Mouse (Mus musculus) liver, adult 2 months (tissue): ENCODE data around the gene Prdx2. TPM values are rescaled to one million over a fixed set of nuclear protein-coding genes. Genes with fewer than 3 reads are reported as not detected.
A peak's percentile ranks its signal among the peaks of the same experiment; 100 is the strongest.

Experiments
- DNase-seq: peaks from one replicate; pipeline ENCODE4 v3.0.0-alpha.2; 2011; ENCODE audit warnings: low read depth, low spot score; ENCODE audit errors: extremely low read depth
- H3K27ac ChIP-seq: fragments of 200-500 bp; replicated peaks from 2 replicates; pipeline ENCODE4 v1.5.1; 2012; ENCODE audit warnings: low read depth, mild to moderate bottlenecking, control low read depth, inconsistent platforms, low read length; ENCODE audit not compliant: insufficient read depth
- H3K27me3 ChIP-seq: fragments of 200-500 bp; 2 replicates; pipeline ENCODE4 v1.6.1; 2012; ENCODE audit warnings: mild to moderate bottlenecking, moderate library complexity, low read length, inconsistent platforms; ENCODE audit not compliant: control insufficient read depth, insufficient read depth
- H3K36me3 ChIP-seq: fragments of 200-500 bp; 2 replicates; pipeline ENCODE4 v1.6.1; 2012; ENCODE audit warnings: low read length, inconsistent platforms; ENCODE audit not compliant: control insufficient read depth, insufficient read depth
- H3K4me1 ChIP-seq: fragments of 200-500 bp; 2 replicates; pipeline ENCODE4 v1.6.1; 2011; ENCODE audit warnings: low read length; ENCODE audit not compliant: control insufficient read depth, insufficient read depth
- H3K4me3 ChIP-seq: fragments of 200-500 bp; 2 replicates; pipeline ENCODE4 v1.5.1; 2011; ENCODE audit warnings: low read depth, mild to moderate bottlenecking, control low read depth, low read length, moderate library complexity; ENCODE audit not compliant: insufficient read depth
- H3K79me2 ChIP-seq: fragments of 200-500 bp; 2 replicates; pipeline ENCODE4 v1.6.1; 2012; ENCODE audit warnings: inconsistent platforms, mild to moderate bottlenecking, low read length, moderate library complexity; ENCODE audit not compliant: control insufficient read depth, insufficient read depth
- H3K9ac ChIP-seq: fragments of 200-500 bp; 2 replicates; pipeline ENCODE4 v1.6.1; 2012; ENCODE audit warnings: low read depth, mild to moderate bottlenecking, control low read depth, inconsistent platforms, low read length
- CTCF ChIP-seq: fragments of 200-500 bp; IDR thresholded peaks from 2 replicates; pipeline ENCODE4 v1.5.1; 2011; ENCODE audit warnings: low read depth, low read length, control low read depth
- POLR2A ChIP-seq: fragments of 200-500 bp; IDR thresholded peaks from 2 replicates; pipeline ENCODE4 v1.6.1; 2011; ENCODE audit warnings: low read length, control low read depth; ENCODE audit not compliant: insufficient read depth; ENCODE audit errors: extremely low read depth
- WGBS: fragments of 180-500 bp; shearing (Covaris S2); methylation state at CpG from one replicate; pipeline ENCODE4 v1.1.7; 2018; 5-methylcytosine and 5-hydroxymethylcytosine counted together
- polyA plus RNA-seq: library from polyadenylated mRNA; depleted of rRNA; stranded (reverse); fragments of >200 nt; gene quantifications from 2 replicates; pipeline ENCODE4 v1.2.3, GENCODE M21; 2012; rRNA removed
- total RNA-seq: library from RNA; depleted of rRNA; stranded (reverse); fragments of >200 nt; gene quantifications from 2 replicates; pipeline ENCODE4 v1.2.3, GENCODE M21; 2014; rRNA removed

Gene Prdx2
- total RNA-seq (135 and 157 TPM in 2 replicates), polyA plus RNA-seq (110 and 142 TPM in 2 replicates)

GRCm38 (mm10) chr8:84969241-84970134 is at the start of gene Prdx2, which contains the start of the genes Gm49661 and Rnaseh2a:
Gene Prdx2 (plus strand): TSS chr8:84969587.
Gene Gm49661 (minus strand): TSS chr8:84969433.
Gene Rnaseh2a (minus strand): TSS chr8:84969767.
- peak within 1 kb of the TSS; percentile 68 for H3K4me3 ChIP-seq
- H3K36me3 ChIP-seq, result peaks cover 3% of the 10 kb centered on the region
- WGBS, result under 1% methylated on average over 56 of the region's 56 CpGs
- peak within 1 kb of the TSS; percentile 79 for H3K27ac ChIP-seq
- H3K79me2 ChIP-seq, result no peaks in the 10 kb centered on the region
- H3K9ac ChIP-seq, result peak within 1 kb of the TSS; percentile 62
- peaks cover 23% of the 10 kb centered on the region for H3K4me1 ChIP-seq
- H3K27me3 ChIP-seq, result no peaks in the 10 kb centered on the region
- peak; percentile 78 for DNase-seq
- peak; percentile 81; the same call in 1 of the 2 replicates for TF ChIP-seq POLR2A
- TF ChIP-seq CTCF, result no peak

GRCm38 (mm10) chr8:84921596-84921995 is 47.8 kb upstream of the Prdx2 start:
- Histone ChIP-seq H3K27me3 (no peaks in the 10 kb centered on the region), H3K36me3 (no peaks in the 10 kb centered on the region), H3K9ac (no peak overlapping the region), H3K4me3 (no peak overlapping the region), H3K79me2 (no peaks in the 10 kb centered on the region), H3K4me1 (no peaks in the 10 kb centered on the region), H3K27ac (no peak overlapping the region)
- WGBS, result 74% methylated on average over 2 of the region's 2 CpGs
- no peak for TF ChIP-seq POLR2A
- no peak for TF ChIP-seq CTCF
- peak; percentile 34 for DNase-seq

GRCm38 (mm10) chr8:84925557-84925956 is 43.8 kb upstream of the Prdx2 start:
- 66% methylated on average over 7 of the region's 7 CpGs for WGBS
- peaks cover 4% of the 10 kb centered on the region for H3K27me3 ChIP-seq

GRCm38 (mm10) chr8:84927513-84927912 is 41.9 kb upstream of the Prdx2 start:
- no peaks in the 10 kb centered on the region for H3K4me1 ChIP-seq
- no peak for TF ChIP-seq POLR2A
- TF ChIP-seq CTCF, result no peak
- no peaks in the 10 kb centered on the region for H3K36me3 ChIP-seq
- H3K27me3 ChIP-seq, result peaks cover 4% of the 10 kb centered on the region
- H3K9ac ChIP-seq, result no peak overlapping the region
- DNase-seq, result no peak
- H3K4me3 ChIP-seq, result no peak overlapping the region
- WGBS, result 67% methylated on average over 1 of the region's 1 CpGs
- no peak overlapping the region for H3K27ac ChIP-seq
- no peaks in the 10 kb centered on the region for H3K79me2 ChIP-seq

More at GRCm38 (mm10) chr8:84925557-84925956, 43.8 kb upstream of the Prdx2 start:
- Histone ChIP-seq H3K79me2 (no peaks in the 10 kb centered on the region), H3K4me3 (no peak overlapping the region), H3K27ac (no peak overlapping the region), H3K4me1 (no peaks in the 10 kb centered on the region), H3K36me3 (no peaks in the 10 kb centered on the region), H3K9ac (no peak overlapping the region)
- TF ChIP-seq POLR2A (no peak), CTCF (no peak)
- DNase-seq, result no peak

GRCm38 (mm10) chr8:84928456-84929306 is 40.7 kb upstream of the Prdx2 start:
- 6% methylated on average over 52 of the region's 52 CpGs for WGBS
- TF ChIP-seq CTCF, result peak; percentile 89
- no peak for TF ChIP-seq POLR2A
- DNase-seq, result peak; percentile 29
- Histone ChIP-seq H3K4me3 (no peak overlapping the region), H3K79me2 (no peaks in the 10 kb centered on the region), H3K4me1 (no peaks in the 10 kb centered on the region), H3K27ac (no peak overlapping the region), H3K27me3 (peaks cover 4% of the 10 kb centered on the region), H3K36me3 (no peaks in the 10 kb centered on the region), H3K9ac (no peak overlapping the region)

GRCm38 (mm10) chr8:84930582-84930981 is 38.8 kb upstream of the Prdx2 start:
- Histone ChIP-seq H3K79me2 (no peaks in the 10 kb centered on the region), H3K36me3 (no peaks in the 10 kb centered on the region), H3K4me3 (no peak overlapping the region), H3K9ac (no peak overlapping the region), H3K27ac (no peak overlapping the region), H3K4me1 (no peaks in the 10 kb centered on the region), H3K27me3 (peaks cover 11% of the 10 kb centered on the region)
- 81% methylated on average over 13 of the region's 13 CpGs for WGBS
- DNase-seq, result no peak
- TF ChIP-seq POLR2A (no peak), CTCF (no peak)
